Mouse (Mus musculus) heart, embryonic 16.5 days (tissue): ENCODE results near the gene Mctp1. TPM values are rescaled to one million over a fixed set of nuclear protein-coding genes. Genes with fewer than 3 reads are reported as not detected.

Experiments used
- ATAC-seq: fragments of 200-750 bp; cut with Nextera tagmentation; replicated peaks from 2 replicates; pipeline ENCODE4 v1.8.0; 2017; ENCODE audit warnings: moderate number of reproducible peaks; ENCODE audit not compliant: insufficient read depth, low FRiP score; ENCODE audit errors: extremely low read depth
- H3K27ac ChIP-seq: fragments of 300-500 bp; sonication (generic); 2 replicates; pipeline ENCODE4 v1.5.1; 2014; ENCODE audit warnings: mild to moderate bottlenecking, low read length, control low read depth, moderate library complexity
- H3K27me3 ChIP-seq: fragments of 300-500 bp; sonication (generic); 2 replicates; pipeline ENCODE4 v1.6.1; 2014; ENCODE audit warnings: low read length, mixed read lengths; ENCODE audit not compliant: control insufficient read depth, insufficient read depth
- H3K36me3 ChIP-seq: fragments of 300-500 bp; sonication (generic); 2 replicates; pipeline ENCODE4 v1.6.1; 2014; ENCODE audit not compliant: control insufficient read depth, insufficient read depth
- H3K4me1 ChIP-seq: fragments of 300-500 bp; sonication (generic); 2 replicates; pipeline ENCODE4 v1.6.1; 2014; ENCODE audit warnings: low read length, mixed read lengths; ENCODE audit not compliant: control insufficient read depth, insufficient read depth
- H3K4me2 ChIP-seq: fragments of 300-500 bp; sonication (generic); 2 replicates; pipeline ENCODE4 v1.6.1; 2014; ENCODE audit warnings: low read depth, mild to moderate bottlenecking, control low read depth, low read length
- H3K4me3 ChIP-seq: fragments of 300-500 bp; sonication (generic); 2 replicates; pipeline ENCODE4 v1.5.1; 2014; ENCODE audit warnings: mild to moderate bottlenecking, control low read depth, low read length
- H3K9ac ChIP-seq: fragments of 300-500 bp; sonication (generic); 2 replicates; pipeline ENCODE4 v1.6.1; 2014; ENCODE audit warnings: low read length, control low read depth
- H3K9me3 ChIP-seq: fragments of 300-500 bp; sonication (generic); replicated peaks from 2 replicates; pipeline ENCODE4 v1.6.1; 2016; ENCODE audit warnings: low read length; ENCODE audit not compliant: control insufficient read depth
- WGBS: fragments of 180-500 bp; shearing (Covaris S2); extraction: QIAGEN DNeasy Blood & Tissue Kit; methylation state at CpG from one replicate; pipeline ENCODE4 v1.1.7; 2014; 5-methylcytosine and 5-hydroxymethylcytosine counted together
- polyA plus RNA-seq: library from polyadenylated mRNA; unstranded; fragments of >200 nt; fragmentation: Nextera tagmentation; extraction: Ambion mirVana; gene quantifications from 2 replicates; pipeline ENCODE4 v1.2.1, GENCODE M21; 2015

The Mctp1 gene
- polyA plus RNA-seq, 1 experiment from 2014 or later: 0.71 TPM

- 63% methylated on average over 1 of the region's 1 CpGs for WGBS
- Histone ChIP-seq H3K4me3 (no peak overlapping the region), H3K36me3 (no peaks in the 10 kb centered on the region), H3K4me2 (no peak overlapping the region), H3K4me1 (no peaks in the 10 kb centered on the region), H3K9me3 (no peaks in the 10 kb centered on the region), H3K27ac (no peak overlapping the region), H3K27me3 (no peaks in the 10 kb centered on the region), H3K9ac (no peak overlapping the region)
- ATAC-seq: peak; percentile 32; the same call in 1 of the 2 replicates
Measured at GRCm38 (mm10) chr13:76410665-76411064, 26.3 kb downstream of the Mctp1 start.

- Histone ChIP-seq H3K27ac (no peak overlapping the region), H3K36me3 (no peaks in the 10 kb centered on the region), H3K4me2 (no peak overlapping the region), H3K9ac (no peak overlapping the region), H3K4me3 (no peak overlapping the region), H3K9me3 (no peaks in the 10 kb centered on the region), H3K27me3 (no peaks in the 10 kb centered on the region), H3K4me1 (no peaks in the 10 kb centered on the region)
- ATAC-seq: no peak
Measured at GRCm38 (mm10) chr13:76415346-76415745, 31.0 kb downstream of the Mctp1 start.

GRCm38 (mm10) chr13:76420111-76420510 is 35.8 kb downstream of the Mctp1 start:
- WGBS: 70% methylated on average over 4 of the region's 4 CpGs
- no peaks in the 10 kb centered on the region for H3K4me1 ChIP-seq
- no peak overlapping the region for H3K9ac ChIP-seq
- ATAC-seq: no peak
- H3K4me3 ChIP-seq: no peak overlapping the region
- no peak overlapping the region for H3K27ac ChIP-seq
- no peak overlapping the region for H3K4me2 ChIP-seq
- no peaks in the 10 kb centered on the region for H3K27me3 ChIP-seq
- no peaks in the 10 kb centered on the region for H3K36me3 ChIP-seq
- no peaks in the 10 kb centered on the region for H3K9me3 ChIP-seq

- Histone ChIP-seq H3K9ac (no peak overlapping the region), H3K4me2 (no peak overlapping the region), H3K27me3 (no peaks in the 10 kb centered on the region), H3K36me3 (no peaks in the 10 kb centered on the region), H3K9me3 (no peaks in the 10 kb centered on the region), H3K4me3 (no peak overlapping the region), H3K4me1 (no peaks in the 10 kb centered on the region), H3K27ac (no peak overlapping the region)
- whole genome bisulfite sequencing: 79% methylated on average over 1 of the region's 1 CpGs
- no peak for ATAC-seq
Measured at GRCm38 (mm10) chr13:76421075-76421474, 36.7 kb downstream of the Mctp1 start.

GRCm38 (mm10) chr13:76422124-76422523 is 37.8 kb downstream of the Mctp1 start:
- no peak overlapping the region for H3K27ac ChIP-seq
- H3K4me1 ChIP-seq: no peaks in the 10 kb centered on the region
- no peaks in the 10 kb centered on the region for H3K27me3 ChIP-seq
- 77% methylated on average over 5 of the region's 5 CpGs for WGBS
- H3K9ac ChIP-seq: no peak overlapping the region
- H3K4me2 ChIP-seq: no peak overlapping the region
- no peak overlapping the region for H3K4me3 ChIP-seq
- no peak for ATAC-seq
- no peaks in the 10 kb centered on the region for H3K9me3 ChIP-seq
- H3K36me3 ChIP-seq: no peaks in the 10 kb centered on the region

- no peak overlapping the region for H3K4me2 ChIP-seq
- no peaks in the 10 kb centered on the region for H3K27me3 ChIP-seq
- no peaks in the 10 kb centered on the region for H3K36me3 ChIP-seq
- no peak for ATAC-seq
- H3K9ac ChIP-seq: no peak overlapping the region
- no peak overlapping the region for H3K27ac ChIP-seq
- H3K9me3 ChIP-seq: no peaks in the 10 kb centered on the region
- 71% methylated on average over 6 of the region's 6 CpGs for WGBS
- no peaks in the 10 kb centered on the region for H3K4me1 ChIP-seq
- no peak overlapping the region for H3K4me3 ChIP-seq
Measured at GRCm38 (mm10) chr13:76429456-76429855, 45.1 kb downstream of the Mctp1 start.

GRCm38 (mm10) chr13:76429927-76430326 is 45.6 kb downstream of the Mctp1 start:
- Histone ChIP-seq H3K9ac (no peak overlapping the region), H3K4me2 (no peak overlapping the region), H3K36me3 (no peaks in the 10 kb centered on the region), H3K4me1 (no peaks in the 10 kb centered on the region), H3K27me3 (no peaks in the 10 kb centered on the region), H3K9me3 (no peaks in the 10 kb centered on the region), H3K27ac (no peak overlapping the region), H3K4me3 (no peak overlapping the region)
- 63% methylated on average over 2 of the region's 2 CpGs for WGBS
- no peak for ATAC-seq

- H3K9me3 ChIP-seq: no peaks in the 10 kb centered on the region
- no peaks in the 10 kb centered on the region for H3K27me3 ChIP-seq
- H3K4me1 ChIP-seq: no peaks in the 10 kb centered on the region
- H3K27ac ChIP-seq: no peak overlapping the region
- ATAC-seq: no peak
- H3K36me3 ChIP-seq: no peaks in the 10 kb centered on the region
- WGBS: 79% methylated on average over 2 of the region's 2 CpGs
- H3K9ac ChIP-seq: no peak overlapping the region
- no peak overlapping the region for H3K4me3 ChIP-seq
- no peak overlapping the region for H3K4me2 ChIP-seq
Measured at GRCm38 (mm10) chr13:76431946-76432345, 47.6 kb downstream of the Mctp1 start.

GRCm38 (mm10) chr13:76433438-76433837 is 49.1 kb downstream of the Mctp1 start:
- ATAC-seq: no peak
- Histone ChIP-seq H3K9ac (no peak overlapping the region), H3K27me3 (no peaks in the 10 kb centered on the region), H3K36me3 (no peaks in the 10 kb centered on the region), H3K27ac (no peak overlapping the region), H3K4me3 (no peak overlapping the region), H3K4me1 (no peaks in the 10 kb centered on the region), H3K9me3 (no peaks in the 10 kb centered on the region), H3K4me2 (no peak overlapping the region)
- WGBS: 74% methylated on average over 4 of the region's 4 CpGs

GRCm38 (mm10) chr13:76436426-76436825 is 52.1 kb downstream of the Mctp1 start:
- H3K4me3 ChIP-seq: no peak overlapping the region
- H3K4me1 ChIP-seq: no peaks in the 10 kb centered on the region
- no peak overlapping the region for H3K4me2 ChIP-seq
- no peaks in the 10 kb centered on the region for H3K9me3 ChIP-seq
- ATAC-seq: no peak
- no peak overlapping the region for H3K9ac ChIP-seq
- H3K27ac ChIP-seq: no peak overlapping the region
- H3K36me3 ChIP-seq: no peaks in the 10 kb centered on the region
- H3K27me3 ChIP-seq: no peaks in the 10 kb centered on the region
